Comparison of ENCODE assay signal across 8 mouse cellular contexts in genomic region chr12:112644855-112645506, GRCm38 (mm10). TPM values are rescaled to one million over a fixed set of nuclear protein-coding genes. Genes with fewer than 3 reads are reported as not detected.
A peak's percentile ranks its signal among the peaks of the same experiment; 100 is the strongest.
DNase-seq lines count a peak whose midpoint lies in the region; ATAC-seq and TF ChIP-seq lines count a peak whose summit lies in the region.

No protein-coding gene starts in this region.

- under 1% methylated on average over 75 of the region's 75 CpGs for whole genome bisulfite sequencing in heart, embryonic 14.5 days
- under 1% methylated on average over 75 of the region's 75 CpGs for WGBS in embryonic facial prominence, embryonic 15.5 days
- under 1% methylated on average over 75 of the region's 75 CpGs for WGBS in intestine, postnatal 0 days
- WGBS in stomach, postnatal 0 days = under 1% methylated on average over 70 of the region's 75 CpGs

- H3K36me3 ChIP-seq in heart, embryonic 14.5 days (ENCODE audit: control insufficient read depth, insufficient read depth, low read length) = peaks cover 35% of the 10 kb centered on the region
- H3K36me3 ChIP-seq in embryonic facial prominence, embryonic 15.5 days = peaks cover 25% of the 10 kb centered on the region
- 0 out of 2 replicates have a peak, but pooled peaks cover 15% of the 10 kb centered on the region for H3K36me3 ChIP-seq in intestine, postnatal 0 days (ENCODE audit: control insufficient read depth, insufficient read depth)
- peaks cover 8% of the 10 kb centered on the region for H3K36me3 ChIP-seq in stomach, postnatal 0 days (ENCODE audit: control insufficient read depth, insufficient read depth, low read length)

- peak overlapping the region; percentile 87 for H3K9ac ChIP-seq in heart, embryonic 14.5 days (ENCODE audit: low read length)
- peak overlapping the region; percentile 63 for H3K9ac ChIP-seq in embryonic facial prominence, embryonic 15.5 days
- peak overlapping the region; percentile 56 for H3K9ac ChIP-seq in intestine, postnatal 0 days (ENCODE audit: low read depth, low read length)
- H3K9ac ChIP-seq in stomach, postnatal 0 days (ENCODE audit: low read length) = peak overlapping the region; percentile 75

- no peak for TF ChIP-seq CTCF in intestine, postnatal 0 days (IDR thresholded peaks at IDR 0.05; ENCODE audit: low read depth)
- no peak for TF ChIP-seq CTCF in stomach, postnatal 0 days (IDR thresholded peaks at IDR 0.05; ENCODE audit: low read depth)

- DNase-seq in heart, adult 8-10 months (ENCODE audit: low spot score) = no peak
- peak; percentile 23 for DNase-seq in NIH3T3 (ENCODE audit: low read depth)
- DNase-seq in lung, postnatal 4 days = peak; percentile 53 to 58
- DNase-seq in stomach, postnatal 0 days (ENCODE audit: low spot score) = no peak
- no peak for DNase-seq in cerebellum, postnatal 4 days (ENCODE audit: low spot score in 2 of 2)

- peak overlapping the region; percentile 92 for H3K4me2 ChIP-seq in heart, embryonic 14.5 days (ENCODE audit: low read length)
- peak overlapping the region; percentile 71 for H3K4me2 ChIP-seq in embryonic facial prominence, embryonic 15.5 days (replicated peaks)
- H3K4me2 ChIP-seq in intestine, postnatal 0 days (replicated peaks; ENCODE audit: low read depth) = peak overlapping the region; percentile 91
- H3K4me2 ChIP-seq in stomach, postnatal 0 days (replicated peaks; ENCODE audit: low read depth) = peak overlapping the region; percentile 95

- no peaks in the 10 kb centered on the region for H3K27me3 ChIP-seq in heart, embryonic 14.5 days (ENCODE audit: control insufficient read depth, insufficient read depth, low read length)
- H3K27me3 ChIP-seq in embryonic facial prominence, embryonic 15.5 days = no peaks in the 10 kb centered on the region
- no peaks in the 10 kb centered on the region for H3K27me3 ChIP-seq in intestine, postnatal 0 days (replicated peaks; ENCODE audit: control insufficient read depth, insufficient read depth, low read length)
- no peaks in the 10 kb centered on the region for H3K27me3 ChIP-seq in stomach, postnatal 0 days (ENCODE audit: control insufficient read depth, insufficient read depth, low read length)

- peak overlapping the region; percentile 83 to 89 for H3K27ac ChIP-seq in heart, embryonic 14.5 days (replicated peaks in 1 of 2; ENCODE audit: control insufficient read depth in 1 of 2, insufficient read depth in 1 of 2, low read depth in 2 of 2, low read length in 2 of 2)
- H3K27ac ChIP-seq in embryonic facial prominence, embryonic 15.5 days (replicated peaks) = peak overlapping the region; percentile 95
- H3K27ac ChIP-seq in intestine, postnatal 0 days (ENCODE audit: low read depth, low read length) = peak overlapping the region; percentile 73
- peak overlapping the region; percentile 86 for H3K27ac ChIP-seq in stomach, postnatal 0 days (replicated peaks)

- no peaks in the 10 kb centered on the region for H3K9me3 ChIP-seq in heart, embryonic 14.5 days (ENCODE audit: control insufficient read depth, low read length)
- H3K9me3 ChIP-seq in embryonic facial prominence, embryonic 15.5 days (replicated peaks) = no peaks in the 10 kb centered on the region
- no peaks in the 10 kb centered on the region for H3K9me3 ChIP-seq in intestine, postnatal 0 days (ENCODE audit: control insufficient read depth)
- H3K9me3 ChIP-seq in stomach, postnatal 0 days (ENCODE audit: control insufficient read depth, low read length) = no peaks in the 10 kb centered on the region

- H3K4me3 ChIP-seq in heart, embryonic 14.5 days (ENCODE audit: control insufficient read depth in 1 of 2, insufficient read depth in 1 of 2, low read depth in 1 of 2, low read length in 2 of 2) = peak overlapping the region; percentile 68 to 82
- peak overlapping the region; percentile 76 for H3K4me3 ChIP-seq in embryonic facial prominence, embryonic 15.5 days (replicated peaks)
- H3K4me3 ChIP-seq in intestine, postnatal 0 days (ENCODE audit: low read depth, low read length) = peak overlapping the region; percentile 54
- peak overlapping the region; percentile 66 for H3K4me3 ChIP-seq in stomach, postnatal 0 days (ENCODE audit: low read depth, low read length)

- H3K4me1 ChIP-seq in heart, embryonic 14.5 days (ENCODE audit: control insufficient read depth in 2 of 2, insufficient read depth in 2 of 2, low read length in 2 of 2) = peaks cover 10 to 21% of the 10 kb centered on the region in 2 experiments
- H3K4me1 ChIP-seq in embryonic facial prominence, embryonic 15.5 days = peaks cover 21% of the 10 kb centered on the region
- H3K4me1 ChIP-seq in intestine, postnatal 0 days (replicated peaks; ENCODE audit: control insufficient read depth, insufficient read depth, low read length) = no peaks in the 10 kb centered on the region
- no peaks in the 10 kb centered on the region; the same call in 1 of the 2 replicates for H3K4me1 ChIP-seq in stomach, postnatal 0 days (replicated peaks; ENCODE audit: control insufficient read depth, insufficient read depth)

- ATAC-seq in heart, embryonic 14.5 days (ENCODE audit: insufficient number of reproducible peaks, insufficient read depth, low FRiP score, low read depth) = no peak
- no peak for ATAC-seq in embryonic facial prominence, embryonic 15.5 days (ENCODE audit: insufficient number of reproducible peaks, low FRiP score, low TSS enrichment, low read depth)
- ATAC-seq in intestine, postnatal 0 days = no peak
- ATAC-seq in stomach, postnatal 0 days (ENCODE audit: low FRiP score, low TSS enrichment) = no peak

- no peak for TF ChIP-seq EP300 in stomach, postnatal 0 days (optimal IDR thresholded peaks at IDR 0.05)

RNA-seq across cellular contexts. Expression of gene Siva1, which starts 0.5 kb away (rescaled TPM):
- 136 and 153 TPM in 2 replicates for polyA plus RNA-seq in heart, embryonic 14.5 days (2014; fragmentation: Nextera tagmentation; extraction: Ambion mirVana)
- total RNA-seq in heart, adult 8-10 months (2022) = 10 to 100 TPM; 28.3 to 35.2 (median 30.0) TPM
- 196 and 219 TPM in 2 replicates for polyA plus RNA-seq in embryonic facial prominence, embryonic 15.5 days (2015; fragmentation: Nextera tagmentation; extraction: Ambion mirVana)
- polyA plus RNA-seq in intestine, postnatal 0 days (2015; fragmentation: Nextera tagmentation; extraction: Ambion mirVana) = 52.6 and 54.5 TPM in 2 replicates
- 91.5 and 97.1 TPM in 2 replicates for polyA plus RNA-seq in stomach, postnatal 0 days (2015; fragmentation: Nextera tagmentation; extraction: Ambion mirVana)

RNA-seq across cellular contexts. Expression of gene Adssl1, which starts 25.1 kb away (rescaled TPM):
- polyA plus RNA-seq in heart, embryonic 14.5 days (2014; fragmentation: Nextera tagmentation; extraction: Ambion mirVana) = 88.3 and 89.7 TPM in 2 replicates
- total RNA-seq in heart, adult 8-10 months (2022) = 100 to 1,000 TPM; 184 to 207 (median 193) TPM
- polyA plus RNA-seq in embryonic facial prominence, embryonic 15.5 days (2015; fragmentation: Nextera tagmentation; extraction: Ambion mirVana) = 12.4 and 17.5 TPM in 2 replicates
- polyA plus RNA-seq in intestine, postnatal 0 days (2015; fragmentation: Nextera tagmentation; extraction: Ambion mirVana) = 0.57 and 0.67 TPM in 2 replicates
- 4.7 and 6.4 TPM in 2 replicates for polyA plus RNA-seq in stomach, postnatal 0 days (2015; fragmentation: Nextera tagmentation; extraction: Ambion mirVana)

RNA-seq across cellular contexts. Expression of gene Akt1, which starts 29.7 kb away (rescaled TPM):
- polyA plus RNA-seq in heart, embryonic 14.5 days (2014; fragmentation: Nextera tagmentation; extraction: Ambion mirVana) = 163 and 182 TPM in 2 replicates
- total RNA-seq in heart, adult 8-10 months (2022) = 100 to 1,000 TPM; 161 to 195 (median 179) TPM
- polyA plus RNA-seq in embryonic facial prominence, embryonic 15.5 days (2015; fragmentation: Nextera tagmentation; extraction: Ambion mirVana) = 84.9 and 112 TPM in 2 replicates
- polyA plus RNA-seq in intestine, postnatal 0 days (2015; fragmentation: Nextera tagmentation; extraction: Ambion mirVana) = 121 and 125 TPM in 2 replicates
- 84.5 and 98.2 TPM in 2 replicates for polyA plus RNA-seq in stomach, postnatal 0 days (2015; fragmentation: Nextera tagmentation; extraction: Ambion mirVana)

RNA-seq across cellular contexts. Expression of gene Zbtb42, which starts 33.6 kb away (rescaled TPM):
- 5.3 and 6.7 TPM in 2 replicates for polyA plus RNA-seq in heart, embryonic 14.5 days (2014; fragmentation: Nextera tagmentation; extraction: Ambion mirVana)
- total RNA-seq in heart, adult 8-10 months (2022) = 1 to 10 TPM; 4.0 to 5.5 (median 4.9) TPM
- 4.8 and 5.6 TPM in 2 replicates for polyA plus RNA-seq in embryonic facial prominence, embryonic 15.5 days (2015; fragmentation: Nextera tagmentation; extraction: Ambion mirVana)
- polyA plus RNA-seq in intestine, postnatal 0 days (2015; fragmentation: Nextera tagmentation; extraction: Ambion mirVana) = 8.1 and 8.3 TPM in 2 replicates
- polyA plus RNA-seq in stomach, postnatal 0 days (2015; fragmentation: Nextera tagmentation; extraction: Ambion mirVana) = 11.3 and 12.1 TPM in 2 replicates

RNA-seq across cellular contexts. Expression of gene Inf2, which starts 56.4 kb away (rescaled TPM):
- 2.9 and 3.6 TPM in 2 replicates for polyA plus RNA-seq in heart, embryonic 14.5 days (2014; fragmentation: Nextera tagmentation; extraction: Ambion mirVana)
- total RNA-seq in heart, adult 8-10 months (2022) = 10 to 100 TPM; 14.7 to 19.5 (median 17.7) TPM
- 5.8 and 6.7 TPM in 2 replicates for polyA plus RNA-seq in embryonic facial prominence, embryonic 15.5 days (2015; fragmentation: Nextera tagmentation; extraction: Ambion mirVana)
- 0.70 and 1.1 TPM in 2 replicates for polyA plus RNA-seq in intestine, postnatal 0 days (2015; fragmentation: Nextera tagmentation; extraction: Ambion mirVana)
- 1.5 and 2.0 TPM in 2 replicates for polyA plus RNA-seq in stomach, postnatal 0 days (2015; fragmentation: Nextera tagmentation; extraction: Ambion mirVana)

Comparison
In these comparisons a context has a peak if more than half of its experiments do, and no peak if none do; other contexts are left out.
1. DNase-seq: peak in NIH3T3 (single experiment) and lung, postnatal 4 days (2 of 2); none in heart, adult 8-10 months (single experiment), stomach, postnatal 0 days (single experiment) and cerebellum, postnatal 4 days (0 of 2).
2. Peak in every context shown above with its lines, with median percentiles within 50 percentile points of each other: H3K27ac ChIP-seq, H3K4me2 ChIP-seq, H3K4me3 ChIP-seq and H3K9ac ChIP-seq.